Mouse (Mus musculus): ENCODE data around the gene Ccnd3. TPM values are rescaled to one million over a fixed set of nuclear protein-coding genes. Genes with fewer than 3 reads are reported as not detected.

The Ccnd3 gene
- polyA plus RNA-seq, 1 experiment from 2014 or later: 341 TPM

Other genes starting within 250 kb of the Ccnd3 start
- 83.8 and 84.2 TPM in 2 replicates for gene Mrps10, start 136.2 kb upstream of the Ccnd3 start, polyA plus RNA-seq (2016; fragmentation: Nextera tagmentation; extraction: Ambion mirVana)
- 1.2 and 2.2 TPM in 2 replicates for gene Guca1b, start 119.7 kb upstream of the Ccnd3 start, polyA plus RNA-seq (2016; fragmentation: Nextera tagmentation; extraction: Ambion mirVana)
- gene Guca1a, start 104.5 kb upstream of the Ccnd3 start, polyA plus RNA-seq (2016; fragmentation: Nextera tagmentation; extraction: Ambion mirVana): 5.2 and 5.8 TPM in 2 replicates
- gene AI661453, start 68.4 kb upstream of the Ccnd3 start, polyA plus RNA-seq (2016; fragmentation: Nextera tagmentation; extraction: Ambion mirVana): 0.15 and 0.20 TPM in 2 replicates
- 0.21 and 0.33 TPM in 2 replicates for gene 1700001C19Rik, start 67.7 kb upstream of the Ccnd3 start, polyA plus RNA-seq (2016; fragmentation: Nextera tagmentation; extraction: Ambion mirVana)
- gene Taf8, start 2.8 kb upstream of the Ccnd3 start, polyA plus RNA-seq (2016; fragmentation: Nextera tagmentation; extraction: Ambion mirVana): 31.4 and 33.8 TPM in 2 replicates
- 41.2 and 41.9 TPM in 2 replicates for gene Bysl, start 106.4 kb downstream of the Ccnd3 start, polyA plus RNA-seq (2016; fragmentation: Nextera tagmentation; extraction: Ambion mirVana)
- gene Med20, start 106.5 kb downstream of the Ccnd3 start, polyA plus RNA-seq (2016; fragmentation: Nextera tagmentation; extraction: Ambion mirVana): 43.2 and 45.9 TPM in 2 replicates
- gene Gm20517, start 106.5 kb downstream of the Ccnd3 start, polyA plus RNA-seq (2016; fragmentation: Nextera tagmentation; extraction: Ambion mirVana): 1.4 and 2.2 TPM in 2 replicates
- 4.9 and 7.3 TPM in 2 replicates for gene Usp49, start 125.6 kb downstream of the Ccnd3 start, polyA plus RNA-seq (2016; fragmentation: Nextera tagmentation; extraction: Ambion mirVana)
- gene Tomm6, start 183.3 kb downstream of the Ccnd3 start, polyA plus RNA-seq (2016; fragmentation: Nextera tagmentation; extraction: Ambion mirVana): 363 and 364 TPM in 2 replicates
- gene Frs3, start 184.0 kb downstream of the Ccnd3 start, polyA plus RNA-seq (2016; fragmentation: Nextera tagmentation; extraction: Ambion mirVana): 10.3 and 13.6 TPM in 2 replicates
- gene Gm21981, start 189.4 kb downstream of the Ccnd3 start, polyA plus RNA-seq (2016; fragmentation: Nextera tagmentation; extraction: Ambion mirVana): 0.44 and 0.48 TPM in 2 replicates
- gene Prickle4, start 189.7 kb downstream of the Ccnd3 start, polyA plus RNA-seq (2016; fragmentation: Nextera tagmentation; extraction: Ambion mirVana): 0.35 and 0.44 TPM in 2 replicates
- gene Pgc, start 221.8 kb downstream of the Ccnd3 start, polyA plus RNA-seq (2016; fragmentation: Nextera tagmentation; extraction: Ambion mirVana): 0.19 TPM in 1 of 2 replicates, not detected in the other
- gene Tfeb, start 232.0 kb downstream of the Ccnd3 start, polyA plus RNA-seq (2016; fragmentation: Nextera tagmentation; extraction: Ambion mirVana): 1.9 and 2.3 TPM in 2 replicates

Data from midbrain, embryonic 10.5 days (tissue).